Mouse (Mus musculus) CH12.LX (cell line): ENCODE measurements around the gene Olfr53.
"Not testable (repeated sequence)": the region's sequence is repeated elsewhere in the genome, so short reads cannot be mapped to it uniquely, and the experiment has no call there.

Experiments
- CTCF ChIP-seq, 2 experiments: IDR thresholded peaks in 1 of 2; conservative IDR thresholded peaks in 1 of 2; 2 replicates each; pipeline ENCODE4 v1.5.1; 2011 to 2012; ENCODE audit warnings: low read depth in 2 of 2, low read length in 2 of 2, improper control_type of control experiment in 1 of 2, inconsistent platforms in 1 of 2, mild to moderate bottlenecking in 1 of 2, moderate library complexity in 1 of 2
- EP300 ChIP-seq: IDR thresholded peaks from 2 replicates; pipeline ENCODE4 v1.6.1; 2011; ENCODE audit warnings: low read length, improper control_type of control experiment
- HCFC1 ChIP-seq: IDR thresholded peaks from 2 replicates; pipeline ENCODE4 v1.6.1; 2012; ENCODE audit warnings: low read depth, mild to moderate bottlenecking, inconsistent platforms, low read length, improper control_type of control experiment
- JUN ChIP-seq: IDR thresholded peaks from 2 replicates; pipeline ENCODE4 v1.6.1; 2011; ENCODE audit warnings: low read depth, mild to moderate bottlenecking, low read length, improper control_type of control experiment, moderate library complexity; ENCODE audit not compliant: insufficient read depth
- MAX ChIP-seq: IDR thresholded peaks from 2 replicates; pipeline ENCODE4 v1.6.1; 2011; ENCODE audit warnings: low read length, improper control_type of control experiment
- MAZ ChIP-seq: IDR thresholded peaks from 2 replicates; pipeline ENCODE4 v1.6.1; 2012; ENCODE audit warnings: low read depth, mild to moderate bottlenecking, inconsistent platforms, low read length, improper control_type of control experiment, moderate library complexity
- NRF1 ChIP-seq: IDR thresholded peaks from 2 replicates; pipeline ENCODE4 v1.6.1; 2014; ENCODE audit warnings: low read depth, mild to moderate bottlenecking, inconsistent platforms, low read length, improper control_type of control experiment, moderate library complexity
- PAX5 ChIP-seq: IDR thresholded peaks from 2 replicates; pipeline ENCODE4 v1.6.1; 2012; ENCODE audit warnings: low read length, inconsistent platforms, mixed read lengths
- POLR2A ChIP-seq: IDR thresholded peaks from 2 replicates; pipeline ENCODE4 v1.6.1; 2011; ENCODE audit warnings: low read depth, mild to moderate bottlenecking, improper control_type of control experiment, low read length
- RCOR1 ChIP-seq: conservative IDR thresholded peaks from 2 replicates; pipeline ENCODE4 v1.6.1; 2012; ENCODE audit warnings: low read depth, mild to moderate bottlenecking, inconsistent platforms, low read length, improper control_type of control experiment
- ZMIZ1 ChIP-seq: IDR thresholded peaks from 2 replicates; pipeline ENCODE4 v1.6.1; 2012; ENCODE audit warnings: low read depth, mild to moderate bottlenecking, inconsistent platforms, low read length, improper control_type of control experiment
- ZNF384 ChIP-seq: IDR thresholded peaks from 2 replicates; pipeline ENCODE4 v1.6.1; 2012; ENCODE audit warnings: low read depth, low read length, improper control_type of control experiment, inconsistent platforms

- not testable (repeated sequence) for TF ChIP-seq MAZ; RCOR1; EP300; MAX; ZMIZ1; POLR2A; CTCF (conservative IDR thresholded peaks at IDR 0.05 in 1 of 2, IDR thresholded peaks at IDR 0.05 in 1 of 2; ENCODE audit: low read depth in 2 of 2, low read length in 2 of 2); JUN; HCFC1; NRF1; ZNF384; PAX5
These were observed 33.3 kb downstream of the Olfr53 start for GRCm38 (mm10) chr7:140679591-140679990.
